Mouse (Mus musculus) olfactory bulb, adult 2 months (tissue): ENCODE results near the gene Sv2a.

Experiments
- CTCF ChIP-seq: fragments of 200-500 bp; IDR thresholded peaks from 2 replicates; pipeline ENCODE4 v1.5.1; 2012; ENCODE audit warnings: low read depth, mild to moderate bottlenecking, low read length, moderate library complexity; ENCODE audit not compliant: insufficient read depth
- POLR2A ChIP-seq: fragments of 200-500 bp; IDR thresholded peaks from 2 replicates; pipeline ENCODE4 v1.6.1; 2012; ENCODE audit warnings: mild to moderate bottlenecking, low read depth, low read length, moderate library complexity; ENCODE audit not compliant: insufficient read depth

DNA sequence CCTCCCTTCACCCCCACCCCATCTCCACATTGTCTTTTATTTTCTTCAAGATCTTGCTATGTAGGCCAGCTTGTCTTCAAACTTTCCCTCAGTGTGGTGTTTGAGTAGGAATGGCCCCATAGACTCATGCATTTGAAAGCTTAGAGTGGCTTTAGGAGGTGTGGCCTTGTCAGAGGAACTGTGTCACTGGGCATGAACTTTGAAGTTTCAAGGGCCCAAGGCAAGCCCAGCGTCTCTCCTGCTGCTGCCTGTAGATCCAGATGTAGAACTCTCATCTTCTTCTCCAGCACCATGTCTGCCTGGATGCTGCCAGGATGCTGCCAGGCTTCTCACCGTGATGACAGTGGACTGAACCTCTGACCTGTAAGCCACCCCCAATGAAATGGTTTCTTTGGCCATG, 47.9 kb downstream of the Sv2a start:
- TF ChIP-seq CTCF (no peak), POLR2A (no peak)
